Mouse (Mus musculus): ENCODE results near the gene Tacc3. TPM values are rescaled to one million over a fixed set of nuclear protein-coding genes. Genes with fewer than 3 reads are reported as not detected.

Tacc3 gene
- polyA plus RNA-seq (2017; shearing (Covaris generic)) = 10 to 100 TPM; 35.8 to 40.0 TPM

GRCm38 (mm10) chr5:33657787-33658663 lies at the start of gene Tacc3, which contains the start of gene Tmem129:
Gene Tacc3, plus strand, starts transcription at chr5:33658128.
Gene Tmem129, minus strand, starts transcription at chr5:33658416.

GRCm38 (mm10) chr5:33629301-33629987 lies 28.5 kb upstream of the Tacc3 start, which contains the start of the genes Fam53a and Gm9903:
Gene Fam53a, minus strand, starts transcription at chr5:33629635.
Gene Gm9903, plus strand, starts transcription at chr5:33629925.

GRCm38 (mm10) chr5:33651921-33652782 lies 5.8 kb upstream of the Tacc3 start, which contains the start of gene Slbp:
Gene Slbp, minus strand, starts transcription at chr5:33652574.

GRCm38 (mm10) chr5:33721541-33722265 lies 63.8 kb downstream of the Tacc3 start, which contains the start of gene Fgfr3:
Gene Fgfr3, plus strand, starts transcription at chr5:33721674.

Other genes with a start within 250 kb of the Tacc3 start
- not detected for gene Nkx1-1, start 224.2 kb upstream of the Tacc3 start, polyA plus RNA-seq (2017; shearing (Covaris generic))
- gene Fam53a, start 28.5 kb upstream of the Tacc3 start, polyA plus RNA-seq (2017; shearing (Covaris generic)) = 10 to 100 TPM; 60.2 to 84.9 TPM
- under 1 TPM; 0.54 to 0.77 TPM for gene Gm9903, start 28.2 kb upstream of the Tacc3 start, polyA plus RNA-seq (2017; shearing (Covaris generic))
- gene Slbp, start 5.6 kb upstream of the Tacc3 start, polyA plus RNA-seq (2017; shearing (Covaris generic)) = 100 to 1,000 TPM; 164 to 198 TPM
- gene Tmem129, start 288 bp downstream of the Tacc3 start, polyA plus RNA-seq (2017; shearing (Covaris generic)) = 10 to 100 TPM; 23.5 to 23.7 TPM
- gene Fgfr3, start 63.5 kb downstream of the Tacc3 start, polyA plus RNA-seq (2017; shearing (Covaris generic)) = under 1 TPM in 1 of 2 experiments, not detected in 1; 0.45 TPM
- gene Letm1, start 124.7 kb downstream of the Tacc3 start, polyA plus RNA-seq (2017; shearing (Covaris generic)) = 100 to 1,000 TPM in 1 of 2 experiments, 10 to 100 TPM in 1; 90.6 to 116 TPM
- gene Nsd2, start 162.6 kb downstream of the Tacc3 start, polyA plus RNA-seq (2017; shearing (Covaris generic)) = 10 to 100 TPM; 25.6 to 46.5 TPM

Data from activated CD4-positive, CD25-positive, alpha-beta regulatory T cell (primary cell).